Mouse (Mus musculus) bone marrow macrophage, adult 2 months (primary cell): ENCODE measurements at regions not wholly inside any gene's neighbourhood (a gene's known extent, or its start where the extent isn't known, plus 50 kb on each side); places are given as distances from the start of the nearest gene placed in this dataset.

Source experiments
- CTCF ChIP-seq: IDR thresholded peaks from 2 replicates; pipeline ENCODE4 v1.5.1; 2012; ENCODE audit warnings: low read depth, mild to moderate bottlenecking, low read length, moderate library complexity
- POLR2A ChIP-seq: IDR thresholded peaks from 2 replicates; pipeline ENCODE4 v1.6.1; 2012; ENCODE audit warnings: mild to moderate bottlenecking, low read depth, low read length, borderline replicate concordance

DNA sequence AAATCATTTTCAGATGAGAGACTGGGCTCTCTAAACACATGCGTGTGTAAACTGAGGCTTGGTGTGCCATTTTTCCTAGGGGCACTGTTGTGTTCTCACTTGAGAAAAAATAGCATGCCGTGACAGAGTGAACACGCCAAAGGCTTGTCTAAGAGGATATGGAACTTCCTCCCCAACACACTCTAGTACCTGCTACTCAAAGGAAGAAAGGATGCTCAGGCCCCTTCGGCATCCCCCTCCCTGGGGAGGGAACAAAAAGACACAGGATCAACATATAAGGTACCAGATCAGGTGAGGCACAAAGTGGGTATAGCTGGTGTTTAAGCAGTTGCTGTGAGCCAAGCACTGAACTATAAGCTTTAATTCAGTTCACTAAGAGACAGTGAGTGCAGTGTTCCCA, 74.0 kb upstream of the Sesn3 start:
- TF ChIP-seq POLR2A (no peak), CTCF (no peak)
